22 mouse cellular contexts compared by ENCODE assay signal in the genomic region with DNA sequence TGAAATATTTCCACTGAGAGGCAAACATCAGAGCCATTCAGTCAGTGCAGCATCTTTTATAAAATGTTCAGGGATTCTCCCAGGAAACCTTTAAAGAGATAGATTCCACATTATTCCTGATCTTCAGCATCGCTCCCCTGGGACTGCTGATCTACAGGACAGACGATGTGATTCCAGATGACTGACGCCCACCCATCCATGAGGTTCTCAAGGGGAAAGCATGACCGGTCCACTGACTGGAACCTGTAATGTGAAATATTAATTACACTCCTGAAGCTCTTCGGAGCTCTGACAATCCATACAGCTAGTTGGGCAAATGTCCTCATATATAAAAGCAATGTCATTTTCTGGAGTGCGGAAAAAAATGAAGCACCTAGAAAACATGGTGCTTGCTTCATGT.
"Had no signal": no experiment of that assay in that cellular context is flagged by ENCODE, and none has a peak within 500 bp of the region (broad histone marks: within the 10 kb centered on the region; RNA-seq: fewer than 3 reads in every experiment).

No protein-coding gene starts in this region.

- ATAC-seq: liver, postnatal 0 days; lung, postnatal 0 days; midbrain, embryonic 16.5 days had no signal

- H3K9me3 ChIP-seq: liver, embryonic 13.5 days; liver, embryonic 15.5 days; lung, embryonic 15.5 days; megakaryocyte, embryonic 14.5 days; neural tube, embryonic 13.5 days; neural tube, embryonic 15.5 days had no signal

- DNase-seq: liver, embryonic 13.5 days; liver, postnatal 0 days; lung, adult 2 months; lung, postnatal 14 days; lung, postnatal 36 days; right cerebral cortex, adult 18-20 months; right cerebral cortex, postnatal 25 days; right cerebral cortex, postnatal 4 days; spleen, adult 18-20 months; thymus, adult 18-20 months; thymus, postnatal 14 days; thymus, postnatal 36 days had no signal

- H3K4me2 ChIP-seq: liver, embryonic 13.5 days; liver, embryonic 15.5 days; lung, embryonic 15.5 days; midbrain, embryonic 11.5 days; neural tube, embryonic 13.5 days; neural tube, embryonic 15.5 days had no signal

- H3K4me1 ChIP-seq: liver, embryonic 13.5 days; liver, embryonic 15.5 days; lung, embryonic 15.5 days; megakaryocyte, embryonic 14.5 days; neural tube, embryonic 13.5 days; neural tube, embryonic 15.5 days had no signal

- H3K9ac ChIP-seq: liver, embryonic 13.5 days; liver, embryonic 15.5 days; liver, postnatal 0 days; lung, embryonic 15.5 days; neural tube, embryonic 13.5 days; neural tube, embryonic 15.5 days had no signal

- H3K27me3 ChIP-seq: liver, embryonic 13.5 days; liver, embryonic 15.5 days; lung, embryonic 15.5 days; megakaryocyte, embryonic 14.5 days; neural tube, embryonic 13.5 days; neural tube, embryonic 15.5 days had no signal

- H3K36me3 ChIP-seq: liver, embryonic 13.5 days; liver, embryonic 15.5 days; lung, embryonic 15.5 days; neural tube, embryonic 13.5 days; neural tube, embryonic 15.5 days had no signal

- H3K4me3 ChIP-seq: liver, embryonic 13.5 days; liver, embryonic 15.5 days; lung, embryonic 15.5 days; megakaryocyte, embryonic 14.5 days; myocyte; neural tube, embryonic 13.5 days; neural tube, embryonic 15.5 days had no signal

- H3K27ac ChIP-seq: liver, embryonic 13.5 days; liver, embryonic 15.5 days; lung, embryonic 15.5 days; macrophage; neural tube, embryonic 13.5 days; neural tube, embryonic 15.5 days had no signal
